Mouse (Mus musculus): ENCODE measurements at regions not wholly inside any gene's neighbourhood (a gene's known extent, or its start where the extent isn't known, plus 50 kb on each side); places are given as distances from the start of the nearest gene placed in this dataset.

DNA sequence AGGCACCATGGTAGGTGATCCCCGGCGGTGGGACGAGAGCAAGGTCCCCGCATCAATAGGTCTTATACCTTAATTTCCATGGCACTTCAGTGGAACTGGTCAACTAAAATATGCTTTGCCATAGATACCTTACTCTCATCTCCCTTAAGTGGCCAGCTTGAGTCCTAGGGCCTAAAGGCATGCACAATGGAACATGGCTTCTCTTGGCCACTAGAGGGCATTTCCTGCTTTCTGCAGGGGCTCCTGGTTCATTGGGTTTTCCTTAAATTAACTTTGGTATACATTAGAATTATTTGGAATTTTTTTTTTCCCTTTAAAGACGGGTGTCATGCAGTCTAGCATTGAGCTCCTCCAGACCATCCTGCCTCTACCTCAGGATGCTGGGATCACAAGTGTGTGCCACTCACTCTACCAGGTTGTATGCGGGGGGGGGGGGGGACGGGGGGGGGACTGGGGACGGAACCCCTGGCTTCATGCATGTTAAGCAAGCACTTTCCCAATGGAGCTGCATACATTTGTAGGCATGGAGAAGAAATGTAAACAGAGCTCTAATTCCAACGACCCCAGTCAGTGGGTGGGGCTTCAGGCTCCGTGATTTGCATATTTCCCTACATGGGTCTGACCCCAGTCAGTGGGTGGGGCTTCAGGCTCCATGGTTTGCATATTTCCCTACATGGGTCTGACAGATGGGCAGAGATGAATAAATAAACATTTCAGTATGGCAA, 113.4 kb upstream of the Cpm start:
- peak; percentile 89 for ATAC-seq (ENCODE audit: low TSS enrichment)

- ATAC-seq (ENCODE audit: low TSS enrichment) = no peak
Observed at GRCm38 (mm10) chr10:117515039-117515438, 114.3 kb upstream of the Cpm start.

DNA sequence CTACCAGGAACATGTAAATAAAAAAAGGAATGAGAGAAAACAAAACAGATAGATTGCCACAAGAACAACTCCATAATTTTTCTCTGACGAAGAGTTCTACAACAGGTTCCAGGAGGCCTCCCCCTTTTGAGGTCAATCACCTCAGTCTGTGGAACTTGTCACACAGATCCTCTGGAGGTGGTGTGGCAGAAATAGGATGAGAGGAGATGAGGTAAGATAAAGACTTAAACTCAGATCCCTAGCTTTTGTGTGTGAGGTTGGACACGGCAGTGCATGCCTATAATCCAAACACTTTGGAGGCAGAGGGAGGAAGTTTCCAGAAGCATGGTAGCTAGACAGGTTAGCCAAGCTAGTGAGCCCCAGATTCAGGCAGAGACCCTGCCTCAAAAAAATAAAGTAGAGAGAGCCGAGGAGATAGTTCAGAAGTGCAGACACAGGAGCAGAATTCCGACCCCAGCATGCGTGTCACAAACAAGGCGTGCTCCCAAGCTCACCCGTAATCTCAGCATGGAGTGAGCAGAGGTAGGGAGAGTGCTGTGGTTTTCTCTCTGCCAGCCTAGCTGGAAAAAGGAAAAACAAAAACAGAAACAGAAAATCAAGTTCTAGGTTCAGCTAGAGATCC, 115.3 kb upstream of the Cpm start:
- ATAC-seq (ENCODE audit: low TSS enrichment) = no peak

- no peak for ATAC-seq (ENCODE audit: low TSS enrichment)
Observed at GRCm38 (mm10) chr10:117512424-117513257, 116.7 kb upstream of the Cpm start.

DNA sequence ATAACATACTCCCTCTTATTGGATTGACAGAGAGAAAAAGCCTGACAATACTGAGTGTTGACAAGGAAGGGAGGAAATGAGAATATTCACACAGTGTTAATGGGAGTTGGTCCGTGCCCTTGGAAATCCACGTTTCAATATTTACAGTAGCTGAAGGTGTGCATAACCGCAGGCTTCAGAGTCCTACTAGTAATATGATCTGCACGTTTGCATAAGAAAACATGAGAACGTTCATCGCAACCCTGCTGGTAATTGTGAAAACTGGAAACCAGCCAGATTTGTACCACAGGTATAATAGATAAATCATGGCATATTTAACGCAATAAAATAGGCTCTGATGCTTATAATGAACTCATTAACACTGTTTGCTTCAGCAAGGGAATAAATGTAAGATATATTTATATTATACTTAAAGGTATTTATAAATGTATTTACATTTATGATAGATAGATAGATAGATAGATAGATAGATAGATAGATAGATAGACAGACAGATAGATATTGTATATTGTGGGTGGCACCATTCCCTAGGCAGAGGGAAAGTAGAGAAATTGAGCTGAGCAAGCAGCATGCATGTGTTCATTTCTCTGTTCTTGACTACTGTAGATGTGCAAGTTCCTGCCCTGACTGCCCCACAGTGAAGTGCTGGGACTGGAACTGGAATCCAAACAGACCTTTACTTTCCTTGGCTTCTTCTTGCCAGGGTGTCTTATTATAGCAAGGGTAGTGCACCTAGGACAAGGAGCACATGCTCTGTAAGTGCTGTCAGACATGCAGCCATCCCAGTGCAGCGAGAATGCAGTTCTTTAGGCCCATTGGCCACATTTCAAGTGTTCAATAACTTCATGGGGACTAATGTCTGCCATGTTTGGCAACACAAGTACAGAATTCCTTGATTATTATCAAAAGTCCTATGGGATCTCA, 117.6 kb upstream of the Cpm start:
- no peak for ATAC-seq (ENCODE audit: low TSS enrichment)

DNA sequence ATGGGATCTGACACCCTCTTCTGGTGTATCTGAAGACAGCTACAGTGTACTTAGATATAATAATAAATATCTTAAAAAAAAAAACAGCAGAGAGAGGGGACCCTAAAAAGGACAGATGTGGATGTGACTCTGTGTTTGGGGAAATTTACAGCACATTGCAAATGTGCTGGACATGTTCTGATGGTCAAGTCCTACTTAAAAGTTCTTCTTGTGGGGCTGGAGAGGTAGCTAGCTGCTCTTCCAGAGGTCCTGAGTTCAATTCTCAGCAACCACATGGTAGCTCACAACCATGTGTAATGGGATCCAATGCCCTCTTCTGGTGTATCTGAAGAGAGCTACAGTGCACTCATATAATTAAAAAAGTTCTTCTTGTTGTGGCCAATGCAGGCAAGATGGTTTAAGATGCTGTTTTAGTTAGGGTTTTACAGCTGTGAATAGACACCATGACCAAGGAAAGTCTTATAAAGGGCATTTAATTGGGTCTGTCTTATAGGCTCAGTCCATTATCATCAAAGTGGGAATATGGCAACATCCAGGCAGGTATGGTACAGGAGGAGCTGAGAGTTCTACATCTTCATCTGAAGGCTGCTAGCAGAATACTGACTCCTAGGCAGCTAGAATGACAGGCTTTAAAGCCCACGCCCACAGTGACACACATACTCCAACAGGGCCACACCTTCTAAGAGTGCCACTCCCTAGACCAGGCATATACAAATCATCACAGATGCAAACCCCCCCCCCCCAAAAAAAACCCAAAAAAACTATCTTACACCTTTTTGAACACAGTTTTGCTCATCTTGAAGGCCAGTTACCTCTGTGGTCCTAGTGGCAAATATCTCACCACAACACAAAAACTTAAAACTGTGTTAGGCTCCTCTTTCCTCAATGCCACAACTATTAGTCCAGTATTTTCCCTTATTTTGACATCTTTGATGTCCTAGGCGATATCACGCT, 118.5 kb upstream of the Cpm start:
- no peak for ATAC-seq (ENCODE audit: low TSS enrichment)

GRCm38 (mm10) chr10:117510224-117510486, 119.1 kb upstream of the Cpm start:
- no peak for ATAC-seq (ENCODE audit: low TSS enrichment)

GRCm38 (mm10) chr10:117509431-117510223, 119.7 kb upstream of the Cpm start:
- no peak for ATAC-seq (ENCODE audit: low TSS enrichment)

GRCm38 (mm10) chr10:117506252-117506992, 122.9 kb upstream of the Cpm start:
- no peak for ATAC-seq (ENCODE audit: low TSS enrichment)

DNA sequence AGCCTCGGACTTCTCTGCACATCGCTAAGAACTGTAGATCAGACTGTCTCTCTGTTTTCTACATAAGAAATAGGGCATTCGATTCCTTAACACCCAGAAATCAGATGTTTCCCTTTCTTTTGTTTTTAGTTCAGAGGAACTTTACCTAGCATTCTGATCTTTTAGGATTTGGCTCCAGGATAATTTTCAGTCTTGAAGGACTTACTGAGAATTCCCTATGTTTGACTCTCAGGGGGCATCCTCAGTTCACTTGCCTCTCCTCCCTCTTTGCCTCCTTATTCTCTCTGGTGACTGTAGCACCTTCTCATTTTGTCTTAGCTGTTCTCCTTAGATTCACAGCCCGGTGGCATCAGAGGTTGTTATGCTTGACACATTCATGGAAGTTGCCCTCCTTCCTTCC, 123.8 kb upstream of the Cpm start:
- ATAC-seq (ENCODE audit: low TSS enrichment) = no peak

DNA sequence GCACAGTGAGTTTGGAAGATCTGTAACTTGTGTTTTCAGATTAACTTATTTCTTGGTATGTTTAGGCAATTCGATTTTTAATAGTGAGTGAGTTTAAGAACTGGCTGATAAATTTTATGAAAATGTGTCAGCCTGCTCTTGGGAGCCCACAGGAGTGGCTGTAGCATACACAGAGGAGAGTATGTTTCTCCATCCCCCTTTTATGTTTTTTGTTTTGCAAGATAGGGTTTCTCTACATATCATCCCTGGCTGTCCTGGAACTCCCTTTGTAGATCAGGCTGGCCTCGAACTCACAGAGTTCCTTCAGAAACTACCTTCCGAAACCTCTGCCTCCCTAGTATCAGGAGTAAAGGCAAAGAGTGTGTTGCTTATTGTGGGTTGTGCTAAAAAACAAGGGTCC, 124.2 kb upstream of the Cpm start:
- no peak for ATAC-seq (ENCODE audit: low TSS enrichment)

DNA sequence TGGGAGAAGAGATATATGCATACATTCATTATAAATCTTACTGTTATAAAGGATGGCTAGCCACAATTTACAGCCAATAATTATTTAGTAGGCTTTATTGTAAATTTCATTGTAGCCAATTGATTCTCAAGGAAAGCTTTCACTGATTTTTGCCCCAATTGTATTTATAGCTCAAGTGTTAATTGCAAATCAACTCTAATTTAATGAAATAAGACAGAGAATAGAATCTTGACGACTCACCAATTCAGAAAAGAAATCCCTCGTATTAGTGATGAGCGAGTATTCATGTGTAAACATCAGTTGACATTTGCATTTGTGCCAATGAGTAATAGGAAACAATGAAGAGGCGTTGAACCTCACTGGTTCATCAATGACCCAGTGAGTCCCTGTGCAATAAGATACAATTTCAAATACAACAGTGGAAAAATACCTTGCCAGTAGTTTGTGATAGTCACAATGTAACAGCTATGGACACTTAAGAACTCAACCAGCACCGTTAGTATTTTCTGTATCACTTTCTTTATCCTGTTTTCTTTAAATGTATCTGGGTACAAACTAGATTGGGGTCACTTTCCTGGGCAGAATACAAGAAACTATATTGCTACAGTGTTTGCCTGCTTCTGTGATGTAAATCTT, 124.6 kb upstream of the Cpsf6 start:
- no peak for ATAC-seq (ENCODE audit: low TSS enrichment)

GRCm38 (mm10) chr10:117503222-117504184, 123.7 kb upstream of the Cpsf6 start:
- no peak for ATAC-seq (ENCODE audit: low TSS enrichment)

GRCm38 (mm10) chr10:117502731-117503130, 122.9 kb upstream of the Cpsf6 start:
- no peak for ATAC-seq (ENCODE audit: low TSS enrichment)

GRCm38 (mm10) chr10:117502135-117502534, 122.3 kb upstream of the Cpsf6 start:
- ATAC-seq (ENCODE audit: low TSS enrichment) = no peak

DNA sequence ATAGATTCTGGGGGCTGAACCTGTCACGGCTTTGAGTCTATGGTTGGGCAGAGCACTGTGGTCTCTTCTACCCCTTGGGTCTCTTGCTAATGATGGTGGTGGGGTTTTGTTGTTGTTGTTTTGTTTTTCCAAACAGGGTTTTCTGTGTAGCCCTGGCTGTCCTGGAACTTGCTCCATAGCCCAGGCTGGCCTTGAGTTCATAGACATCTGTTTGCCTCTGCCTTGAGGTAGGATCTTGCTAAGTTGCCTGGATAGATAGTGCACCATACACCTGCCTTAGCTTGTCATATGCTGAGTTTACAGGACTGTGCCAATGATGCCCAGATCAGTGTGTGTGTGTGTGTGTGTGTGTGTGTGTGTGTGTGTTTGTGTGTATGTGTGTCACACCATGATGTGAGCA, 121.6 kb upstream of the Cpsf6 start:
- ATAC-seq (ENCODE audit: low TSS enrichment) = no peak

DNA sequence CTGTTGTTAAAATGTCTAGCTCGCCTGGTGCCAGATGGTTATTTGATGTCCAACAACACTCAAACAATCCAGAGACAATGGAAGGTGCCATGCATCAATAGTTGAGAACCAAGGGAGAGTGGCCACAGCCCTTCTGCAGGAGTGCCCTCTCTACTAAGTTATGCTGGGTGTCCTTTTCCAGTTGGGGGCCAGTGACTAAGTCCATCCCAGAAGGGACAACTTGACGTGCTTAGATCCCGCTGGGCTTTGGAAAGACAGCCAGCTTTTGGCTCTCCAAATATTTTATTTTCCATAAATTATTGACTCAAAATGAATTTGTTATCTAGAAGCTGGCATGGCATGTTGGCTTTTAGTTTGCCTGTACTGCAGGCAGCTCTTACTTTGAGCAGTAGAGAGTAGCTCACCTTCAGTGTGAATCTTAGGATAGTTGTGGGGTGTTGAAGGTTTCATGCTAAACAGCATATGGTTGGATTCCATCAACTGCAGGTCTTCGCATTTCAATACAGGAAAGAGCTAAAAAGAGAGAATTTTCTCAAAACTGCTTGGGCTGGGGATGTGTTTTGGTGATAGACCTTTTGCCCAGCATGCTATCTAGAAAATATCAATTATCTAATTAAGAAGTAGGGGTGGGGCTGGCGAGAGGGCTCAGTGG, 120.8 kb upstream of the Cpsf6 start:
- no peak for ATAC-seq (ENCODE audit: low TSS enrichment)
